Mouse (Mus musculus) T-helper 1 cell (primary cell): Measurements from ENCODE around the gene Pdlim1.

Experiments
- in situ Hi-C: fragments of 300-600 bp; cut with MboI, MseI; formaldehyde crosslinking; loops from one replicate; pipeline ENCODE4 v1.15.1; 2025; ENCODE audit warnings: high pct_unique_total_duplicates

Gene Pdlim1

DNA sequence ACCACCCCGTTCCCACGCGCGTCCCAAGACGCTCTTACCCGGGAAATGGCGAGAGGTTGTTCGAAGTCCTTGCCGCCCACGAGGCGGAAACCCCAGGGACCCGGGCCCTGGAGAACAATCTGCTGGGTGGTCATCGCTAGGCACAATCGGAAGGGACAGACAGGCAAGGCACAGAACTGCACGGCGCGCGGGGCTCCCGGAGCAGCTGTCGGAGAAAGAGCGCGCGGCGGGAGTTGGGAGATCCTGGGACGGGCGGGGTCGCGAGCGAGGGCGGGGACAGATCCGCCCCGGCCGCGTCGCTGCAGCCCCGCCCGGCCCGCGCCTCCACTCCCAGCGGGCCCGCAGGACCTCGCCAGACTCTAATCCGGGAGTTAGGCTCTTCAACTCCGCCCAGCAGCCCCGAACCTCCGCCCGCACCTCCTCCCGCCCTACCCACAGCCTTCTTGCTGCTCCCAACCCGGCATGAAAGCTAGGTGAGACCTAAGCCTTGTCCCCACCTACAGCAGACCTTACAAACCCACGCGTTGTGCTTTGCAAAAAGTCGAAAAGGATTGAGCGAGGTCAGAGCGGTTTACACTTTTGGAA, at the start of gene Pdlim1:
Pdlim1 (minus strand) TSS at position 535 of the 585 bp plus-strand sequence.
- in situ Hi-C loops: no loop called here

DNA sequence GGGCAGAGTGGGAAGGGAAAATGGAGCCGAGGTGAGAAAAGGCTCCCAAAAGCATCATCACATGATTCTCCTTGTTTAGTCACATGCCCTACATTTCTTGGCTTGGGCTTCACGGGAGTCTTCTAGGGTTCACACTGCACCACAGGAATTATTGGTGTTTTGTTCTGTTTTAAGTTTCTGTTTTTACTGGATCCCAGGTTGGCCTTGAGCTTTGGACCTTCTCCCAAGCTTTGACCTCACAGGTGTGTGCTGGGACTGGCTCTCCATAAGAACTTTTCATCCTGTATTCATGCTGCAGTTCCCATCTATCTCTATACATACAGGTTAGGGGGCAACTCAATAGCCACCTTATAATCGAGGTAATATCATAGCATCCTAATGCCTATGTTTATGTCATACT, 47.6 kb upstream of the Pdlim1 start:
- in situ Hi-C loops: no loop called here

DNA sequence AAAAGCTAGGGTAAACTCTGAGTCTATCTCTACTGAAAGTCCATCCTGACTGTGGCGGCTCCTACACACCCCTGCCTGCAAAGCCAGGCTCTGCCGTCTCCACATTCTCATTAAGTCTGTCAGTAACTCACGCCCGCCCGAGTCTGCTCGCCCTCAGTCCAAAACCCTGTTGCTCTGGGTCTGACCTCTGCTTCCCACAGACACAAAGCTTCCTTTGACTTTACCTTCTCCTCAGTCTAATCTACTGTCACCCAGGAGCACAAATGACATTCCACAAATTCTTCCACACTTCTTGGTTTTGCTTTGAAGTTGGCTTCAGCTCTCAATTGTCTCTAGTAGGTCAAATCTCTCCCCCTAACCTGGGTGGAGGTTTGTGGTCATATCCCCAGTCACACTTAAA, 46.9 kb upstream of the Pdlim1 start:
- in situ Hi-C loops: no loop called here

DNA sequence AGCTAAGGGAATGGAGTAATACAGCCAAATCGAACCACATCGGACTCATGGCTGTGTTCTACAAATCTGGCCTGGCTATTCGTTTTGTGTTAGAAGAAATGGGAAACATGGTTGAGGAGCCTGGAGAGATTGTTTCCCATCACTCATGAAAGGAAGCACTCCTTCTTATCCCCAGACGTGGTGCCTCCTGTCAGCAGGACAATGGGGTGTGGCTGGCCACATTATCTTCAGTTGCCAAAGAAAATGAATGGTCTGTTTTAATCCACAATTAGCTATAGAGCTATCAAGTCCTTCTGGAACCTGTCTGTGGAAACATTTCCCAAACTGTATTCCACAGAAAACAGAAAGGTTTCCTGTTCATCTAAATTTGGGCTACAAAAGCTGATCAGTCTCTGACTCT, 45.4 kb upstream of the Pdlim1 start:
- in situ Hi-C loops: no loop called here

DNA sequence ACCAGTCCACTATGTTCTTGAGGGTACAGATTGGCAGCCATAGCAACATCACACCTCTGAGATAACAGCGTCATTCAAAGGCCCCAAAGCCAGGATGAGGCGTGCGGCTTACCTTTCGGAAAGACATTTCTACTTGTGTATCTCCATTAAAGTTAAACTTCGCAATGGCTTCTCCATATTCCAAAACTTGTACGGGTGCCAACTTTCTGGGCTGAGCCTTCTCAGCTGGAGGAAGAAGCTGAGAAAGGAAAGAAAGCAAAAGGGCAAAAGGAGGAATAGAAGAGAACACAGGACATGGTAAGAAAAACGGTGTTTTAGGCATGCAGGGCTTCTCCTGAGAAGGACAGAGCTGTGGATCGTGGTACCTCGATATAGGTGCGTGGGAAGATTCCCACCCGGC, 42.6 kb upstream of the Pdlim1 start:
- in situ Hi-C loops: no loop called here

DNA sequence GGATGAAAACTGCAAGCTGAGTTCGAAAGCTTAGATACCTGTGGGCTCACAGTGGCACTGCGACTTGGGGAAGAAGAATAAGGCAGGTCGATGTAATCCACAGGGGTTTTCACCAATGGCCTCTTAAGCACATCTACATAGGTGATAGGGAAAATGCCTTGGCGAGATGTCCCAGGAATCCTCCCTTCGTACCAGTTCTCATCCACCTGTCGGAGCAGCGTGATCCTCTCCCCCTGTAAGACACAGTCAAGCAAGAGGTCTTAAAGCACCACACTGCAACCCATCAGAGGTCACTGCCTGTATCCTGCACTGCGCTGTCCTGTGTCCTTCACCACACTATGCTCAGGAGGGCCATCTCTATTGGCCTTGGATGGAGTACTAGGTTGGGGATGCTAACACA, 40.0 kb upstream of the Pdlim1 start:
- in situ Hi-C loops: no loop called here

DNA sequence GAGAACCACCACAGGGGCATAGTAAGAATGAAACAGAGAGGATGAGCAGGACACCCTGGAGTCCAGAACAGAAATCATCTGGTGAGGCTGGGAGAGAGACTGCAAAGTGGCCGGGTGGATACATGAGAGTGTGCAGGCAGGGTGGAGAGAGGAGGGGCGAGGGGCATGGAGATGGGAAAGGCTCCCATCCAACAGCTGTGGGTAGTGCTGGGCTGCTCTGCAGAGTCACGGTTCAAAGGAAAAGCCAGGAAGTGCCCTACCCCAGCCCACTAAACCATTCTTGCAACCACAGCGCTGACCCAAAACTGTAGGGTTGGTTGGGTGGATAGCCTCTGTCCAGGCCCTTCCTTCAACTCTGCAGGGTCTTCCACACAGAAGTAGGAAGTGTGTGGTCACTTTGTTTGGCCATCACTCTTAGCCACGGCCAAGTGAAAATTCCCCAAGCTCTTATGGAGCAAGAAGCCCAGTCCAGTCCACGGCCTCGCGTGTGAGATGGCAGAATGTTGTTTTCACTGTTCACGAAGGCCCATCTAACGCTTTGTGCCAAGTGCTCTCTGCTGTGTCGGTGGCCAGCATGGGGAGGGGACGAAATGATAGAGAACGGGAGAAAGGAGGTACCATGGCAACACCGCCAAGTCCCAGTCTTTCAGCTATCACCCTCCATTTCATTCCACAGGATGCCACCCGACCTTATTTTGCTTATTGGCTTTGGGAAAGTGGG, 38.9 kb upstream of the Pdlim1 start:
- in situ Hi-C loops: no loop called here

DNA sequence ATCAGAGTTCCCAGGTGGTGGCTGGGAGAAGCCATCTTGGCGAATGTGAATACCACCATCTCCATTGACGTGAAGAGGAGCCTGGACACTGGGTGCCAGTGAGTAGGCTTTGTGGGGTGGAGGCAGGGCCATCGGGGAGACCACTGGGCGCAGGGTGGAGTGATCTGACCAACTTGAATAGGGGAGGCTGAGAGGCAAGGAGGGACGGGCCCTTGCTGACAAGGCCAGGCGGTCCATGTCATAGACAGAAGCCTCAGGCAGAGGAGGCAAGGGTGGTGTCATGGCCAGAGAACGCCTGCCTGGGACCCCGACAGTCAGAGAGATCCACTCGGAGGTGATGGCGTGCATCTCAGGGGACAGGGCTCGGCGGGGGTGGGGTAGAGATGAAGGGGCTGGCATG, 38.3 kb upstream of the Pdlim1 start:
- in situ Hi-C loops: no loop called here

DNA sequence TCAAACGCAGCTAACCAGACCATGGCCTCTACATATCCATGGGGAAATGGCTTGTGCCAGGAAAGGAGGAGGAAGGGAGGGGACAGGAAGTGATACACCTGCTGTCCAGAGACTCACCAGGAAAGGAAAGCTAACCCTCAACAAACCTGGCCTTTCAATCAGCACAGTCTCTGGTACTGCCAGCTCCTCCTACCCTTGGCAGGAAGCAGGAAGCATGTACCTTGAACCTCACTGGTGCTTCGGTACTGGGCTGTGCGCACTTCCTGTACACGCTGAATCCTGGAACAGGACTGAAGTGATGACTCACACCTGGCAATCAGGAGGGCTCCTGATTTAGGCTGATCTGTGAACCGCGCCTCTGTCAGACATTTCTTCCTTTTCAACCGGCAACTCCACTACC, 35.9 kb upstream of the Pdlim1 start:
- in situ Hi-C loops: no loop called here

DNA sequence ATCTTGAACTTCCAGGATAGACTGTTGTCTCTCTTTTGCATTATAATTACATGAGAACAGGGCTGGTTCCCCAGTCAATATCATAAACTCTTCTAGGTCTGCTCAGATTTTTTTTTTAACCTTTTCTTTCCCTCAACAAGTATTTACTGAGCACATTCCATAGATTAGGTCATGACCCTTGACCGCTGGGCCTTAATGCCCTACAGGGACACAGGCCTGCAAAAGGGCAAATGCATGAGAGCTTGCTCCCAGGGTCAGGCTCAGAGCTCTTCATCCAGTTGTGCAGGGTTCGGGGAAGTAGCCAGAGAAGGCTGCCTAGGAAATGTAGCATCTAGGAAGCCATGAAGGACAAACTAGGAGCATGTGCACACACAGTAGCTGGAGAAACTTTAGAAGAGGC, 35.0 kb upstream of the Pdlim1 start:
- in situ Hi-C loops: no loop called here

DNA sequence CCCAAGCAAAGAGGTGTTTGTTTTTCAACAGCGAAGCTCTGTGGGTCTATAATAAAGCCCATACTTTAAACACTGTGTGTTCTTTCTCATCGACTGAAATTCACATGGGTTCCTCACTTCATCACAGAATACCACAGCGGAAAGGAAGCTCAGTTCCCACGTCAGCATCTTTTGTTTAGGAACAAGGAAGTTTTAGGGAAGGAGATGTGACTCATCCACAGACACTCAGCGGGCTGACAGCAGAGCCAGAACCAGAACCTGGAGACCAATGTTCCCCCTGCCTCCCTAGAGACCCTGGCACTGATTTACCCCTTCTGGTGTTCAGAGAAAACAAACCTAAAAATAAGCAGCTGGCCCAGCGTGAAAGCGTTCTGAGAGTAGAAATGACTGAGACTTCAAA, 33.8 kb upstream of the Pdlim1 start:
- in situ Hi-C loops: no loop called here

DNA sequence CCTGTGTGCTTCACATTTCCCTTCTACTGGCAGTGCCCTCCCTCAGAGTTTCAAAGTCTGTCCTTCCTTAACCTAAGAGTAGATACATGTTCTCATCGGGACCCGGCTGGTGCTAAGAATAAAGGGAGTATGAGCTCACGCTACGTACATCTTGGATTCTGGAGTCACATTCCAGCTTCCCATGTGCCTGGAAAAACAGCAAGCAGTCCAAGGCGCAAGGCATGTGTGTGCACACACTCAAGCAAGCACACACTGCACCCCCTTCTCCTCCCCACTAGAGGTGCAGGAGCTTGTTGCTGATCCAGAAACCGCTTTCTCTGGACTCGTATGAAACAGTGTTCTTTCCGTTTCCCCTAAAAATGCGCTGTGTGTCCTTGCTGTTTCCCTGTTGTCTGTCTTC, 31.3 kb upstream of the Pdlim1 start:
- in situ Hi-C loops: no loop called here

DNA sequence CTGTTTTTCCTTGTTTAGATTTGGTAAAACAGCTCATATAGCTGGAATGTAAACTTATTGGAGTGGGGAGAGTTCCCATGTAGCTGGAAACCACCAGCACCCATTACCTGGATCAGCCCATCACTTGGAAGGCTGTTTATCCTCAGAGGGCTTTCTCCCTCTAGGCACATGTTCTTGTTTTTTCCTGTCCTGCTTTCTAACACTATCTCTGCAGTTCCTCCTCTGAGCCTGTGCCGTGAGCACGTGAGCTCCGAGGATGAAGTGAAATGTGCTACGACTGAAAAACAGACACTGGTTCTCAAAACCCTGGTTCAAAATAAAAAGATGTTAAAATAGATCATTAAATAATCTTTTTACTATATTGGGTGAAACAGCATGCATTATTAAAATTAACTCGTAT, 30.8 kb upstream of the Pdlim1 start:
- in situ Hi-C loops: no loop called here

DNA sequence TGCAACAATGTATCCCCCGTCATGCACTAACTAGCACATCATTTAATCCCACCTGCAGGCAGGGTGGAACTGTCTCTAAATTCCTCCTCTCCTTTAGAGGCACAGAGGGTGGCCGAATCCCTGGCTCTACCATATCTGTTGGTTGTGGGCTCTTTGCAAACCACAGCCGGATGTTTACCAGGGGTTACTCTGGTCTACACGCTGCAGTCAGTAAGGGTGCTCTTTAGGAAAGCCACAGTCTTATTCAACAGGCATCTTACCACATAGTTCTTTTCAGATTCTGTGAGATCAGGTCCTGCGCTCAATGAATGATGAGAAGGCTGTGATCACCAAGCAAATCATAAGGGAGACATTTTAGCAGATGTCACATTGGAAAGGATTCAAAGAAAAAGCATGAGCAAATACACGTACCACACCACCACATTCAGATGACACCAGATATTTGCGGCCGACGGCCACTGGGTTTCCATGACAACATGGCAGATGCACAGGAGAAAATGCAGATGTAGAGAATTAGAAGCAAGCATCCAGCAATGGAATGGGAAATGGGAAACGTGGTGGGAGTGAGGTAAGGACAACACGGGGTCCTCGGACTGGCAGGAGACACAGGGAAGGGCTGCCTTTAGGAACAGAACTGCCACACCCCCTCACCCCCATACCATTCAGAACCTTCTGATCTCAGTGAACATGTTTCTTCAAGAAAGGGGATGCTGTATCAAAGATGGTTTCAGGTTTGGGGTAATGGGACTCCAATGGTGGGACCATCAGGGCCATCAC, 28.5 kb upstream of the Pdlim1 start:
- in situ Hi-C loops: no loop called here

DNA sequence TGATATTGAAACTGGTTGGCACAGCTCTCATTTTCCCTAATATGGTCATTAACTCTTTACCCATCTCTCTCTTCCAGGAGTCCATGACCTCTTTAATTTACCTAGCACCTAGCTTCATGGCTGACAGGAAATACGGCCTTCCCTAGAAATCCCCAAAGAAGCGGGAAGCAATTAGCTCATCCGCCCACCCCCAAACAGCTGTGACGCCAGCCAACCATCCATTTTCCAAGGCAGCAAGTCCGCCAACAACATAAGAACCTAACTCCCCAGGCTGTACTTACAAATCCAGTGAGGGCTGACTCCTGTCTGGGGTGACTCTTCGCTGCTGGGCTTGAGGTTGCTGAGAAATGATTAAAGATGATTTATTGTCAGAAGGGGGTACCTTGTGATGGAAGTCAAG, 27.5 kb upstream of the Pdlim1 start:
- in situ Hi-C loops: no loop called here

DNA sequence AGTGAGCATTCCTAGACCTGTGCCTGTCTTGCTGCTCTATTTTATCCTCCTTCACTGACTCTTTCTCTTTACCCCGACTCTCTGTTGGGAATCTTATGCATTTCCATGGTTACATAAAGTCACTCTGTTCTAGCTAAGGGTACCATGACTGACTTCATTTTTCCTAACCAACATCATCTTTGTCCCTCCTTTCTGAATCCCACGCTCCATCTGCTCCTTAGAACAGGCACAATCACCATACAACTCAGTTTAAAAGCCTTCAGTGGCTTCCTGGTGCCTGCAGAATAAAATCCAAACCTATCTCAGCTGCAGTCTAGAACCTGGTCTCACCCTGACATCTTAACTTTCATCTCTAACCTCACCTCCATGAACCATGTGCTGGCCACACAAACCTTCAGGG, 26.9 kb upstream of the Pdlim1 start:
- in situ Hi-C loops: no loop called here

DNA sequence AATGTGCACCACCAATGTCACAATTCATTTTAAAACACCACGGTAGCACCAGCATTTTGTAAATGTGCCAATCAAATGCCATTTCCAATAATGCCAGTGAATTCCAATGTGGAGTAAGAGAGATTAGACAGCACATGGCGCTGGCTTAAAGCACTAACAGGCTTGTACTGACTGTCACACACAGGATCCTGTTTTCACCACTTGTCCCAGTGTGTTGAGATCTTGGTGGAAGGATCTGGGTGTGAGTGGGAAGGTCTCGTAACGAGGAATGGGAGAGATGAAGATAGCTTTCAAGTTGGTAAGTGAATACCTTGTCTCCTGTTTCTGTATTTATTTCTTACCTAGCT, 26.1 kb upstream of the Pdlim1 start:
- in situ Hi-C loops: no loop called here

DNA sequence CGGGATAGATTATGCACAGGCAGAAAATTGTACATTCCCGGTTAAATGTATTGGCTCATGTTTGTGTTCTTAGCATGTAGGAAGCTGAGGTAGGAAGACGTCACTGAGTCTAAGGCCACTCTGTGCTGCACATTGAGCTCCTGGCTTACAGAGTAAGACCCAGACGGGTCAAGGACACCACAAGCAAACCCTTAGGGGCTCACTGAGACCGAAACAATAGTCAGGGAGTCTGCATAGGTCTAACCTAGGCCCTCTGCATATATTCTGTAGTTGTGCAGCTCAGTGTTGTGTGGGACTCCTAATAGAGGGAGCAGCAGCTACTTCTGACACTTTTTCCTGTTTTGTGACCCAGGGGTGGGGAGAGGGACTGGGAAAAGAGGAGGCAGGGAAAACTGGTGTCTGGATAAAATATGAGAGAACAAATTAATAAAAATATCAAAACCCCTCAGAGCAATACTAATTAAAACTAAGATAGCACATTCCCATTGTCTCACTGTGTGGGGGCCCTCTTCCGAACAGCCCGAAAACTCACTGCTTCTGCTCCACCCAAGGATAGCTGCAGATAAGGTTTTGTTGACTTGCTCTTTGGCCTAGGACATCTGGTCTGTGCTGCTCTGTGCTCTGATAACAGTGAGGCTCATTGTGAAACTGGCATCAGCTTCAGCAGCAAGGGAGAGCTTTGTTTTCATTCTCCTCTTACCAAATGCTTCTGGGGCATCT, 25.6 kb upstream of the Pdlim1 start:
- in situ Hi-C loops: no loop called here

DNA sequence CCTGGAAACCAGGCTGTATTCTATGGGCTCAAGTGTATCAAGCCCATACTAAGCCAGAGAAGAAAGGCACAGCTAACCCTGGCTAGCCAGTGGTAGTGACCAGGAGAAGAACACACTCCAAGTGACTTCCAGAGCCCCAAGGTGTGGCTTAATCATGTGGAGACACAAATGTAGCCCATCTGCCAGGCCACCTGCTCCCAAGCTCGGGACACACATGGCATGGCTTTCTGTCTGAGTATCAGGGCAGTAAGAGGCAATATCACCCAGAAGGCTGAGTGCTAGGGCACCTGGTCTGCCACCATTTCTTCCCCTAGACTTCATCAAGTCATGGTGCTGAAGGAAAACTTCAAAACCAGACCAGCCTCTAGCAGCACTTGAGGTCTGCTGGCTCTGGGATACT, 22.6 kb upstream of the Pdlim1 start:
- in situ Hi-C loops: no loop called here

DNA sequence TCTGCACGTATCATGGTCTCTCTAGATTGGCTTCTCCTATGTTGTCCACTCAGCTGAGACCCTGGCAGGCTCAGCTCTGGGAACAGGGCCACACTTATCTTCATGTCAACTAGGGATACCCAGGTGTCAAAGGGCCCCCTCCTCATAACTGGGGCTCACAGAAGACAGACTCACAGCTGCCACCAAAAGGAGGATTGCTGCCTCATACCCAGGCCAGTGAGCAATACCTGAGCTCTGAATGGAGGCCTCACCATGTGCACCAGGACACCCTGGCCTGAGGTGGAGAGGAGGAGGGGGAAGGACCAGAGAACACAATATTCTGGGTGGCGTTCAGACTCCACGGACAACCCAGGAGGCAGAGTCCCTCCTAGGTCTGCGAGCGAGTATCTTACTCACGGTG, 22.1 kb upstream of the Pdlim1 start:
- in situ Hi-C loops: no loop called here

DNA sequence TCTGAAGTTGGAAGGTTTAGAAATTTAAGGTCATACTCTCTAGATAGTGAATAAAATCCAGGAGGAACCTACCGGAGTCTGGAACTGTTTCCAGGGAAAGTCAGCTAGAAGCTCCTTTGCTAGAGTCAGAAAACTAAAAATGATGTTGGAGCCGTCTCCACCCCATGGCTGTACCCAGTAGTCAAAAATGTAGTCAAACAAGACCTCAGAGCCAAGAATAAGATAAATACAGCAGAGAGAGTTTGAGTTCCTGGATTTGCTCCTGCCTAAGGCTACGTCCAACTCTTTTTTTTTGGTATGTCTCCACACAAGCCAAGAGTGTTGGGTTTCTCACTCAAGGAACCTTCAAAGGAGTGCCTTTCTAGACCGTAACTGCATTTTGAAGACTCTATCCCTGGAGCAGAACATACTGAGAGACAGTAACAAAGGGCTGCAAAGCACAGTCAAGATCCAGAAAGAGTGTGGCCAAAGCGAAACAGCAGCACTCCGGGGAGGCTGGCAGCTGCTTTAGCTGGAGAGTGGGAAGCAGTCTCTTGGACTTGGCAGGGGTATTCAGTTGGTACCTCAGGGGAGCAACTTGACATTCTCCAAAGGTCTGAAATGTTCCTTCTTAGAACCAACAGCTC, 18.6 kb upstream of the Pdlim1 start:
- in situ Hi-C loops: no loop called here

DNA sequence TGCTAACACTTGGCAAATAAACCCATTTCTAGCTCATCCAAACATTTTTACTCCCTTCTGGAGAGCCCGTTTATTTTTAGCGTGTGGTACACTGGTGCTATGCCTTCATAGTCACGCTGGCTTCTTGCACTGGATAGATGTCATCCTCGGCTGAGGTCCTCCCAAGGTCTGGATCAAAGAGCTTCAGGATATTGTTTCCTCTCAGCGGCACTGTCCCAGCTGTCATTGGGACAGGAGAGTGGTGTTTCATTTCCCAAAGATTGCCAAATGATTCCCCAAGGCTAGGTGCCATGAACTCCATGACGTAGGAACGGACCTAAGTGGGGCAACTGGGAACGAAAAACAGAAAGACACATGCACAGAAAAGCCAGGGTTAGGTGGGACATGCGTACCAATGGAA, 16.8 kb upstream of the Pdlim1 start:
- in situ Hi-C loops: no loop called here
